Mouse (Mus musculus): ENCODE results near the gene Lhfp. TPM values are rescaled to one million over a fixed set of nuclear protein-coding genes. Genes with fewer than 3 reads are reported as not detected.

Gene Lhfp
- polyA plus RNA-seq, 1 experiment: 12.1 TPM

DNA sequence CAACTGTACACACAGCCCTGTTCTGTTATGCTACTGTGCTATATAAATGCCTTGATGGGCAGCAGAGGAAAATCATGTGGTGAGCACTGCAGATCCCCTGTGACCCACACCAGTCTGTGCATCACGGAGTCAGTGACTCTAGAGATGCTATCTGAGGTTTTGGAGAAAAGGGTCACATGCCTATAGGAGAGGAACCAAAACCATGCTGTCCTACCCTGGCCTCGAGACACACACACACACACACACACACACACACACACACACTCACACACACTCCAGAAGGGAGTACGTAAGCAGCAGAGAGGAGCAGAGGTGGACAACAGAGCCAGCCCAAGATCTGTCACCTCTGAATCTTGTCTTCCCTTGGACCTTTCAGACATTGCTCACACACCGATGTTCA is 195.1 kb downstream of the Lhfp start:
- Histone ChIP-seq H3K9me3 (replicated peaks; ENCODE audit: control insufficient read depth, insufficient read depth, low read length, poor library complexity, severe bottlenecking) (no peaks in the 10 kb centered on the region), H3K4me1 (ENCODE audit: control insufficient read depth, insufficient read depth, low read length) (no peaks in the 10 kb centered on the region), H3K27me3 (ENCODE audit: control insufficient read depth, insufficient read depth, low read length, poor library complexity, severe bottlenecking) (no peaks in the 10 kb centered on the region), H3K36me3 (ENCODE audit: control insufficient read depth, insufficient read depth, low read length, poor library complexity, severe bottlenecking) (no peaks in the 10 kb centered on the region), H3K4me3 (ENCODE audit: low read depth, low read length) (no peak overlapping the region), H3K9ac (ENCODE audit: low read depth, poor library complexity, severe bottlenecking) (no peak overlapping the region), H3K27ac (ENCODE audit: insufficient read depth, low read length) (no peak overlapping the region)
- TF ChIP-seq CTCF (IDR thresholded peaks at IDR 0.05; ENCODE audit: low read depth, low read length) (no peak), EP300 (IDR thresholded peaks at IDR 0.05; ENCODE audit: insufficient read depth, low read depth, low read length) (no peak), POLR2A (IDR thresholded peaks at IDR 0.05; ENCODE audit: insufficient read depth, low read length) (no peak)

DNA sequence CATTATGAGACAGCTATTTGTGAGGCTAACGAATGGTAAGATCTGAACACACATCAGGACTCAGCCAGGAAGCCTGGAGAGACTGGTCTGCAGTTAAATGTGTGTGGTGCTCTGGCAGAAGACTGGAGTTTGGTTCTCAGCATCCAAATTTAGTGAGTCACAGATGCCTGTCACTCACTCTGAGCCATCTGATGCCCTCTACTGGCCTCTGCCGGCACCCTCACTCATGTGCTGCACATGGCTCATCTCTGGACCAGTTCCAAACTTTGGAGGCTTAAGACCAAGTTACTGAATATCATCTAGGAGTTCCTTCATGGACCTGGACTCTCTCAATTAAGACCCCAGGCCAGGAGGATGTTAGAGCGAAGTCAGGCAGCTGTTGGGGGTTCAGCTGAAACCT is 198.8 kb downstream of the Lhfp start:
- Histone ChIP-seq H3K27ac (ENCODE audit: insufficient read depth, low read length) (no peak overlapping the region), H3K4me3 (ENCODE audit: low read depth, low read length) (no peak overlapping the region), H3K36me3 (ENCODE audit: control insufficient read depth, insufficient read depth, low read length, poor library complexity, severe bottlenecking) (no peaks in the 10 kb centered on the region), H3K9me3 (replicated peaks; ENCODE audit: control insufficient read depth, insufficient read depth, low read length, poor library complexity, severe bottlenecking) (no peaks in the 10 kb centered on the region; the same call in 1 of the 2 replicates), H3K4me1 (ENCODE audit: control insufficient read depth, insufficient read depth, low read length) (no peaks in the 10 kb centered on the region), H3K27me3 (ENCODE audit: control insufficient read depth, insufficient read depth, low read length, poor library complexity, severe bottlenecking) (no peaks in the 10 kb centered on the region), H3K9ac (ENCODE audit: low read depth, poor library complexity, severe bottlenecking) (no peak overlapping the region)
- TF ChIP-seq EP300 (IDR thresholded peaks at IDR 0.05; ENCODE audit: insufficient read depth, low read depth, low read length) (no peak), CTCF (IDR thresholded peaks at IDR 0.05; ENCODE audit: low read depth, low read length) (peak; percentile 68), POLR2A (IDR thresholded peaks at IDR 0.05; ENCODE audit: insufficient read depth, low read length) (no peak)

DNA sequence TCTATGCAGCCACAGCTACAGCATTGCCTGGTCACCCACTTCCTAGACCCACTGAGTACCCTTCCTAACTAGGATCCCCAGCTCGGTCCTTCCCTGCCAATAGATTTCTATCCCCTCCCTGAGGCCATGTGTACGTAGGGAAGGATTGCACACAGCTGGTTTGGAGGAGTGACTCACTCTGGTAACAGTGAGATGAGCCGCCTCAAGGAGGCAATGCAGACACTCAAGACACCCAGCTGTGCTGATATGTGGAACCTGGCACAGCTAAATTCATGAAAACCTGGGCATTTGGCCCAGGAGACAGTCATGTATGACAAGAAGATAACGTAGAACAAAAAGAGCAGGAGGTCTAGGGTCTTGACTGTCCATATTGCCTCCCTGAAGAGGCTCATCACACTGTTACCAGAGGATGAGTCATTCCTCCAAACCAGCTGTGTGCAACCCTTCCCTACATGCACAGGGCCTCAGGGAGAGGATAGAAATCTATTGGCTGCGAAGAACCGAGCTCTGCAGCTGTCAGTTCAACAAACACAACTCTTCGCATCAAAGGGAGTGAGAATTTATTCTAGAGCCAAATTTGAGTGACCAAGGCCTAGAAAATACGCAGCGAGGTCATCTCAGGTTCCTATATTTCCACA is 204.4 kb downstream of the Lhfp start:
- Histone ChIP-seq H3K9me3 (replicated peaks; ENCODE audit: control insufficient read depth, insufficient read depth, low read length, poor library complexity, severe bottlenecking) (no peaks in the 10 kb centered on the region; the same call in 1 of the 2 replicates), H3K4me1 (ENCODE audit: control insufficient read depth, insufficient read depth, low read length) (no peaks in the 10 kb centered on the region), H3K27ac (ENCODE audit: insufficient read depth, low read length) (no peak overlapping the region), H3K27me3 (ENCODE audit: control insufficient read depth, insufficient read depth, low read length, poor library complexity, severe bottlenecking) (no peaks in the 10 kb centered on the region), H3K9ac (ENCODE audit: low read depth, poor library complexity, severe bottlenecking) (no peak overlapping the region), H3K36me3 (ENCODE audit: control insufficient read depth, insufficient read depth, low read length, poor library complexity, severe bottlenecking) (no peaks in the 10 kb centered on the region), H3K4me3 (ENCODE audit: low read depth, low read length) (no peak overlapping the region)
- TF ChIP-seq CTCF (IDR thresholded peaks at IDR 0.05; ENCODE audit: low read depth, low read length) (no peak), EP300 (IDR thresholded peaks at IDR 0.05; ENCODE audit: insufficient read depth, low read depth, low read length) (no peak), POLR2A (IDR thresholded peaks at IDR 0.05; ENCODE audit: insufficient read depth, low read length) (no peak)

DNA sequence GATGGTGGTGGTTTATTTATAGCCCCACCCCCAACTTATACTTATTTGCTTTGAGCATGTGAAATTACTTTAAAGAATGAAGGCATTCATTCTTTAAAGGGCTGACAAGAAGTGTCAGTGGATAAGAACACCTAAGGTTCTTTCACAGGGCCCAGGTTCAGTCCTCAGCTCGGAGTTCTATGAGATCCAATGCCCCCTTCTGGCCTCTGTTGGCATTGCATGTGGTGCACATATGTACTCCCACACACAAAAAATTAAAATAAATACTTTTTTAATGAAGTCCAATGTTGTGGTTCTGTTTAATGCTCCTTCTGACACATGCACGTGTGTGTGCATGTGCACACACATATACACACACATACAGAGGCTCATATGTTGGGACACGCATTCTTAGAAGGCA is 205.8 kb downstream of the Lhfp start:
- Histone ChIP-seq H3K9ac (ENCODE audit: low read depth, poor library complexity, severe bottlenecking) (no peak overlapping the region), H3K4me3 (ENCODE audit: low read depth, low read length) (no peak overlapping the region)
- TF ChIP-seq EP300 (IDR thresholded peaks at IDR 0.05; ENCODE audit: insufficient read depth, low read depth, low read length) (no peak), POLR2A (IDR thresholded peaks at IDR 0.05; ENCODE audit: insufficient read depth, low read length) (no peak), CTCF (IDR thresholded peaks at IDR 0.05; ENCODE audit: low read depth, low read length) (peak; percentile 35)

DNA sequence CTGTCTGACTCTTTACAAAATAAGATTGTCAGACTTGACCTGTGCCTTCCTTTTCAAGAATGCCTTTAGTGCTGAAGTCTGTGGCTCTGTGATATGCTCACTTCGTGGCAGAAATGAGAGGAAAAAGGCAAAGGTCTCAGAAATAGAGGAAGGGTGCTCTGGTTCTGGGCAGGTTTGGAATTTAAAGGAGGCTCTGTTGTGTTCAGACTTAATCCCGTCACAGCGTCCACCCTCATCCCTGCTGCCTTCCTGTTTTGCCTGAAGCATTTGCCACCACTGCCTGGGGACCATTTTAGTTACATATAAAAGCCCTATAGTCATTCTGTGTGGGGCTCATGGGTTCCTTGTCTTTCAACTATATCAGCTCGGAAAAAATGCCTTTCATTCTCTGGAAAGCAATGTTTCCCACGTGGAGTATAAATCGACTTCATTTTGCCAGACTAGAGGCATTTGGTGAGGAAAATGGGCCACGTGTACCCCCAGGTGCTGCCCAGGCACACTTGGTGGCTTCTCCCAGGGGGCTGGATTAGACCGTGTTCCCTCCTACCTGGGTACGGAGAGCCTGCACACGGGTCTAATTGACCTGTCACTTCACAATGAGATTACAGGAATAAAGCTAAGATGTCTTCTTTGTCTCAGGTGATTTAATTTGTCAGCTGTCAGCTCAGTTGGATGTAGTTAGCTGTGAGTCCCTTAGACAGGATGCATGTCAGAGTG is 207.0 kb downstream of the Lhfp start:
- H3K27me3 ChIP-seq (ENCODE audit: control insufficient read depth, insufficient read depth, low read length, poor library complexity, severe bottlenecking): no peaks in the 10 kb centered on the region
- no peaks in the 10 kb centered on the region for H3K4me1 ChIP-seq (ENCODE audit: control insufficient read depth, insufficient read depth, low read length)
- TF ChIP-seq EP300 (IDR thresholded peaks at IDR 0.05; ENCODE audit: insufficient read depth, low read depth, low read length): no peak
- TF ChIP-seq CTCF (IDR thresholded peaks at IDR 0.05; ENCODE audit: low read depth, low read length): no peak
- no peaks in the 10 kb centered on the region for H3K9me3 ChIP-seq (replicated peaks; ENCODE audit: control insufficient read depth, insufficient read depth, low read length, poor library complexity, severe bottlenecking)
- no peak overlapping the region for H3K9ac ChIP-seq (ENCODE audit: low read depth, poor library complexity, severe bottlenecking)
- no peak overlapping the region for H3K4me3 ChIP-seq (ENCODE audit: low read depth, low read length)
- no peaks in the 10 kb centered on the region for H3K36me3 ChIP-seq (ENCODE audit: control insufficient read depth, insufficient read depth, low read length, poor library complexity, severe bottlenecking)
- no peak overlapping the region for H3K27ac ChIP-seq (ENCODE audit: insufficient read depth, low read length)

More for the DNA sequence above, 205.8 kb downstream of the Lhfp start:
- Histone ChIP-seq H3K9me3 (replicated peaks; ENCODE audit: control insufficient read depth, insufficient read depth, low read length, poor library complexity, severe bottlenecking) (no peaks in the 10 kb centered on the region; the same call in 1 of the 2 replicates), H3K27me3 (ENCODE audit: control insufficient read depth, insufficient read depth, low read length, poor library complexity, severe bottlenecking) (no peaks in the 10 kb centered on the region), H3K36me3 (ENCODE audit: control insufficient read depth, insufficient read depth, low read length, poor library complexity, severe bottlenecking) (no peaks in the 10 kb centered on the region), H3K4me1 (ENCODE audit: control insufficient read depth, insufficient read depth, low read length) (no peaks in the 10 kb centered on the region), H3K27ac (ENCODE audit: insufficient read depth, low read length) (no peak overlapping the region)

DNA sequence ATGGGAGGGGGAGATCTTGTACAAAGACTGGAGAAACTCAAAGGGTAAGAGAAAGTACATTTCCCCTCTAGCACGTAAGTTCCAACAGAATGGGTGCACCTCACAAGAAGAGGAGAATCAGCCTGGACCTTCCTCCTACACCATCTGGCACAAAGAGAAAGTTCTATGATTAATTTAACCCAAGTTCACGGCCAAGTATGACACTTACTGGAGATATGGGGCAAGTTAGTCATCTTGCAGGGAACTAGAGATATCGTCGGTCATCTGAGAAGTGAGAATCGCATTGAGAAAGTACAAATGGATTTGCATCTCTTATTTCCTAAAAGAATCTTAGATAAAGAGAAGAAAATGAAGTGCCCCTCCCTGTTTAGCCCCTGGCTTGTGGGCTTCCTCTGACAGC is 211.2 kb downstream of the Lhfp start:
- H3K27ac ChIP-seq (ENCODE audit: insufficient read depth, low read length): no peak overlapping the region
- no peaks in the 10 kb centered on the region for H3K27me3 ChIP-seq (ENCODE audit: control insufficient read depth, insufficient read depth, low read length, poor library complexity, severe bottlenecking)
- TF ChIP-seq POLR2A (IDR thresholded peaks at IDR 0.05; ENCODE audit: insufficient read depth, low read length) (no peak), CTCF (IDR thresholded peaks at IDR 0.05; ENCODE audit: low read depth, low read length) (no peak), EP300 (IDR thresholded peaks at IDR 0.05; ENCODE audit: insufficient read depth, low read depth, low read length) (no peak)
- no peaks in the 10 kb centered on the region for H3K4me1 ChIP-seq (ENCODE audit: control insufficient read depth, insufficient read depth, low read length)
- H3K9me3 ChIP-seq (replicated peaks; ENCODE audit: control insufficient read depth, insufficient read depth, low read length, poor library complexity, severe bottlenecking): no peaks in the 10 kb centered on the region
- no peaks in the 10 kb centered on the region for H3K36me3 ChIP-seq (ENCODE audit: control insufficient read depth, insufficient read depth, low read length, poor library complexity, severe bottlenecking)
- H3K4me3 ChIP-seq (ENCODE audit: low read depth, low read length): no peak overlapping the region
- no peak overlapping the region for H3K9ac ChIP-seq (ENCODE audit: low read depth, poor library complexity, severe bottlenecking)

Data from ES-Bruce4 (cell line).